Mouse (Mus musculus): ENCODE data around the gene Crip1. TPM values are rescaled to one million over a fixed set of nuclear protein-coding genes. Genes with fewer than 3 reads are reported as not detected.
"Not testable (repeated sequence)": the region's sequence is repeated elsewhere in the genome, so short reads cannot be mapped to it uniquely, and the experiment has no call there.

Gene Crip1
- polyA plus RNA-seq, 1 experiment, result 1,644 TPM

DNA sequence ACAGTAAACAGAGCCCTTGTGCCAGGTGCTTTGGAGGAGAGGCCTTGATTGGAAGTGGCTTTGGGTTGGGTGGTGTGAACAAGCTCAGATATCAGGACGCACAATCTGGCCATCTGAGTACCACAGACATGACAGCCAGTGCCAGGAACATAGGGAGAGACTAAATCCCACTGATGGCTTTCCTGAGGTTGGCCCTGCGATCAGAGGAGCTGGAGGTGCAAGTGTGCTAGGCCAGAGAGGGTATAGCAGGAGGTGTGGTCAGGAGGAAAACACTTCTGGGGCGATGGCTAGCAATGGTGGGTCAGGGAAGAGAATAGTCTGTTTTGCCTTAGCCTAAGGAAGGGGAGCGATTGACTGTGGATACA is 40.9 kb downstream of the Crip1 start:
- H3K79me3 ChIP-seq (ENCODE audit: low read depth), result no peaks in the 10 kb centered on the region
- H3ac ChIP-seq (ENCODE audit: control insufficient read depth, insufficient read length, low read depth), result no peak overlapping the region
- H3K4me3 ChIP-seq (ENCODE audit: insufficient read depth, poor library complexity, severe bottlenecking), result no peak overlapping the region
- no peaks in the 10 kb centered on the region for H3K79me2 ChIP-seq (ENCODE audit: control insufficient read depth, insufficient read depth)
- no peaks in the 10 kb centered on the region for H3K36me3 ChIP-seq (ENCODE audit: control insufficient read depth, insufficient read depth)
- peaks cover 5% of the 10 kb centered on the region for H3K27me3 ChIP-seq (ENCODE audit: control insufficient read depth, insufficient read depth, insufficient read length)
- TF ChIP-seq CEBPB (IDR thresholded peaks at IDR 0.05; ENCODE audit: low read depth) (no peak), MYOD1 (IDR thresholded peaks at IDR 0.05; ENCODE audit: control insufficient read depth, insufficient read length, low read depth) (no peak), CTCF (IDR thresholded peaks at IDR 0.05; ENCODE audit: control insufficient read depth, insufficient read depth, insufficient read length) (no peak), MAX (IDR thresholded peaks at IDR 0.05) (no peak), FOSL1 (IDR thresholded peaks at IDR 0.05; ENCODE audit: insufficient read depth, low read length, poor library complexity, severe bottlenecking) (no peak)

GRCm38 (mm10) chr12:113187584-113188295 is 41.6 kb downstream of the Crip1 start:
- Histone ChIP-seq H3K79me2 (ENCODE audit: control insufficient read depth, insufficient read depth) (no peaks in the 10 kb centered on the region), H3K27me3 (ENCODE audit: control insufficient read depth, insufficient read depth, insufficient read length) (peaks cover 5% of the 10 kb centered on the region), H3K4me3 (ENCODE audit: insufficient read depth, poor library complexity, severe bottlenecking) (no peak overlapping the region), H3ac (ENCODE audit: control insufficient read depth, insufficient read length, low read depth) (no peak overlapping the region), H3K79me3 (ENCODE audit: low read depth) (no peaks in the 10 kb centered on the region), H3K36me3 (ENCODE audit: control insufficient read depth, insufficient read depth) (no peaks in the 10 kb centered on the region)
- TF ChIP-seq CTCF (IDR thresholded peaks at IDR 0.05; ENCODE audit: control insufficient read depth, insufficient read depth, insufficient read length) (no peak), FOSL1 (IDR thresholded peaks at IDR 0.05; ENCODE audit: insufficient read depth, low read length, poor library complexity, severe bottlenecking) (no peak), USF1 (IDR thresholded peaks at IDR 0.05; ENCODE audit: low read depth) (no peak)

GRCm38 (mm10) chr12:113188349-113189055 is 42.4 kb downstream of the Crip1 start:
- H3K79me3 ChIP-seq (ENCODE audit: low read depth), result no peaks in the 10 kb centered on the region
- H3K4me3 ChIP-seq (ENCODE audit: insufficient read depth, poor library complexity, severe bottlenecking), result no peak overlapping the region
- H3K27me3 ChIP-seq (ENCODE audit: control insufficient read depth, insufficient read depth, insufficient read length), result peaks cover 5% of the 10 kb centered on the region
- H3ac ChIP-seq (ENCODE audit: control insufficient read depth, insufficient read length, low read depth), result no peak overlapping the region
- no peaks in the 10 kb centered on the region for H3K79me2 ChIP-seq (ENCODE audit: control insufficient read depth, insufficient read depth)
- no peak for TF ChIP-seq MYOD1 (IDR thresholded peaks at IDR 0.05; ENCODE audit: control insufficient read depth, insufficient read length, low read depth)
- TF ChIP-seq CEBPB (IDR thresholded peaks at IDR 0.05; ENCODE audit: low read depth), result no peak
- no peak for TF ChIP-seq MAX (IDR thresholded peaks at IDR 0.05)
- TF ChIP-seq CTCF (IDR thresholded peaks at IDR 0.05; ENCODE audit: control insufficient read depth, insufficient read depth, insufficient read length), result no peak
- TF ChIP-seq MYOG (IDR thresholded peaks at IDR 0.05; ENCODE audit: control insufficient read depth, extremely low read depth, insufficient read length), result no peak
- TF ChIP-seq FOSL1 (IDR thresholded peaks at IDR 0.05; ENCODE audit: insufficient read depth, low read length, poor library complexity, severe bottlenecking), result no peak
- TF ChIP-seq USF1 (IDR thresholded peaks at IDR 0.05; ENCODE audit: low read depth), result no peak
- no peaks in the 10 kb centered on the region for H3K36me3 ChIP-seq (ENCODE audit: control insufficient read depth, insufficient read depth)

GRCm38 (mm10) chr12:113193423-113193822 is 47.3 kb downstream of the Crip1 start:
- TF ChIP-seq FOSL1 (IDR thresholded peaks at IDR 0.05; ENCODE audit: insufficient read depth, low read length, poor library complexity, severe bottlenecking), result no peak
- no peak for TF ChIP-seq CTCF (IDR thresholded peaks at IDR 0.05; ENCODE audit: control insufficient read depth, insufficient read depth, insufficient read length)
- TF ChIP-seq USF1 (IDR thresholded peaks at IDR 0.05; ENCODE audit: low read depth), result no peak
- no peak for TF ChIP-seq MYOG (IDR thresholded peaks at IDR 0.05; ENCODE audit: control insufficient read depth, extremely low read depth, insufficient read length)
- no peak for TF ChIP-seq MAX (IDR thresholded peaks at IDR 0.05)
- TF ChIP-seq MYOD1 (IDR thresholded peaks at IDR 0.05; ENCODE audit: control insufficient read depth, insufficient read length, low read depth), result no peak
- no peak for TF ChIP-seq CEBPB (IDR thresholded peaks at IDR 0.05; ENCODE audit: low read depth)
- Histone ChIP-seq H3K4me3 (ENCODE audit: insufficient read depth, poor library complexity, severe bottlenecking) (no peak overlapping the region), H3K36me3 (ENCODE audit: control insufficient read depth, insufficient read depth) (no peaks in the 10 kb centered on the region), H3K79me2 (ENCODE audit: control insufficient read depth, insufficient read depth) (no peaks in the 10 kb centered on the region), H3ac (ENCODE audit: control insufficient read depth, insufficient read length, low read depth) (no peak overlapping the region), H3K79me3 (ENCODE audit: low read depth) (no peaks in the 10 kb centered on the region), H3K27me3 (ENCODE audit: control insufficient read depth, insufficient read depth, insufficient read length) (no peaks in the 10 kb centered on the region)

DNA sequence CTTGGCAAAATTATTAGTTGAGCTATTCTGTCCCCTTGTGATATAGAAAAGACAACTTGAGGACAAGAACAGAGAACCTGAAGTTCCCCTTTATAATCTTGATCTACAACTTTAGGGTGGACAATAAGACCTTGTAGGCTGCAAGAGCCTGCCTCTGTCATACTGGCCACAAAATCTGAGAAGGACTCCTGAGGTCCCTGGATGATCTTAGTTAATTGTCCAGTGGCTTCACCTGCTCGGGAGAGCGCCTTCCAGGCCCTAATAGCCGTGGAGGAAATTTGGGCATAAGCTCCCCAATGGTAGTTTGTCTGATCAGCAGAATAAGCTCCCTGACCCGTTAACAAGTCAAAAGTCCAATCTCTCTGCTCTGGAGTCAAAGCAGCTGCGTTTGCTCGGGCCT is 53.0 kb downstream of the Crip1 start:
- not testable (repeated sequence) for H3K79me2 ChIP-seq (ENCODE audit: control insufficient read depth, insufficient read depth); H3K27me3 ChIP-seq (ENCODE audit: control insufficient read depth, insufficient read depth, insufficient read length); H3ac ChIP-seq (ENCODE audit: control insufficient read depth, insufficient read length, low read depth); H3K36me3 ChIP-seq (ENCODE audit: control insufficient read depth, insufficient read depth); H3K4me3 ChIP-seq (ENCODE audit: insufficient read depth, poor library complexity, severe bottlenecking); H3K79me3 ChIP-seq (ENCODE audit: low read depth)

DNA sequence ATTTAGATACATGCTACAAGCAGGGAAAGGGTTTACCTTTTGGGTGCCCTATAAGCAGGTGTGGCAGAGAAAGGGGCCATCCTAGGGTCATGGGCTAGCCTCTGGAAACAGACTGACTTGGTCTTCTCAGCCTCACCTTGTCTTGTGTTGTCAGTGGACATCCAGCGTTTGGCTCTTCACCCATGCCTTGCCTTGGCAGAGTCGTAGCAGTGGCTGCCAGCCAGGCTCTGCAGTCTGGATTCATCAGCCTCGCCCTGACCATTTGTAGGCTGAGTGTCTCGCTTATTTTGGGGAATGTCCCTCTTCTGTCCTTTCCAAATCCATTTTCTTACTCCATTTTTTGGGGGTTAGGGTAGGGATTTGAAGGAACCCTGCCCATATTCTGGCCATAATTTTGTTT is 55.2 kb downstream of the Crip1 start:
- H3K4me3 ChIP-seq (ENCODE audit: insufficient read depth, poor library complexity, severe bottlenecking), result no peak overlapping the region
- H3K79me3 ChIP-seq (ENCODE audit: low read depth), result no peaks in the 10 kb centered on the region
- no peaks in the 10 kb centered on the region for H3K79me2 ChIP-seq (ENCODE audit: control insufficient read depth, insufficient read depth)
- H3K36me3 ChIP-seq (ENCODE audit: control insufficient read depth, insufficient read depth), result no peaks in the 10 kb centered on the region
- no peaks in the 10 kb centered on the region for H3K27me3 ChIP-seq (ENCODE audit: control insufficient read depth, insufficient read depth, insufficient read length)
- H3ac ChIP-seq (ENCODE audit: control insufficient read depth, insufficient read length, low read depth), result no peak overlapping the region
- TF ChIP-seq MYOG (IDR thresholded peaks at IDR 0.05; ENCODE audit: control insufficient read depth, extremely low read depth, insufficient read length), result no peak
- TF ChIP-seq CTCF (IDR thresholded peaks at IDR 0.05; ENCODE audit: control insufficient read depth, insufficient read depth, insufficient read length), result no peak
- TF ChIP-seq FOSL1 (IDR thresholded peaks at IDR 0.05; ENCODE audit: insufficient read depth, low read length, poor library complexity, severe bottlenecking), result no peak
- TF ChIP-seq USF1 (IDR thresholded peaks at IDR 0.05; ENCODE audit: low read depth), result no peak
- no peak for TF ChIP-seq MAX (IDR thresholded peaks at IDR 0.05)
